Mouse (Mus musculus): ENCODE data around the gene Cyp2f2.

Gene Cyp2f2

DNA sequence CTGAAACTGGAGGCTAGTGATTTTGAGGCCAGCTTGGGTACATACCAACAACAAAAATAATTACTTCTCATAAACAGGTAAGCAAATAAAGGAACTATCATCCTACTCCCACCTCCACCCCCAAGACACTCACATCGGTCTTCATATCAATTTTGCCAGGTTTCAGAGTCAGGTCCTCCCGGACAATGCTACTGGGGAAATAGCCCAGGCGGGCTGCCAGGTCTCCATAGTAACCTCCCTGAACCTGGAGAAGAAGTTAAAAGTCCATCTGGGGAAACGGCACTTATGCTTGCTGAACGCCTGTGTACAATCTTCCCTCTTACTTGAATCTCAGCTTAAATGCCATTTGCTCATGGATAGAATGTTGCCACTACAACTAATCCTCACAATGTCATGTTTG is 60.3 kb downstream of the Cyp2f2 start:
- no peak for DNase-seq

DNA sequence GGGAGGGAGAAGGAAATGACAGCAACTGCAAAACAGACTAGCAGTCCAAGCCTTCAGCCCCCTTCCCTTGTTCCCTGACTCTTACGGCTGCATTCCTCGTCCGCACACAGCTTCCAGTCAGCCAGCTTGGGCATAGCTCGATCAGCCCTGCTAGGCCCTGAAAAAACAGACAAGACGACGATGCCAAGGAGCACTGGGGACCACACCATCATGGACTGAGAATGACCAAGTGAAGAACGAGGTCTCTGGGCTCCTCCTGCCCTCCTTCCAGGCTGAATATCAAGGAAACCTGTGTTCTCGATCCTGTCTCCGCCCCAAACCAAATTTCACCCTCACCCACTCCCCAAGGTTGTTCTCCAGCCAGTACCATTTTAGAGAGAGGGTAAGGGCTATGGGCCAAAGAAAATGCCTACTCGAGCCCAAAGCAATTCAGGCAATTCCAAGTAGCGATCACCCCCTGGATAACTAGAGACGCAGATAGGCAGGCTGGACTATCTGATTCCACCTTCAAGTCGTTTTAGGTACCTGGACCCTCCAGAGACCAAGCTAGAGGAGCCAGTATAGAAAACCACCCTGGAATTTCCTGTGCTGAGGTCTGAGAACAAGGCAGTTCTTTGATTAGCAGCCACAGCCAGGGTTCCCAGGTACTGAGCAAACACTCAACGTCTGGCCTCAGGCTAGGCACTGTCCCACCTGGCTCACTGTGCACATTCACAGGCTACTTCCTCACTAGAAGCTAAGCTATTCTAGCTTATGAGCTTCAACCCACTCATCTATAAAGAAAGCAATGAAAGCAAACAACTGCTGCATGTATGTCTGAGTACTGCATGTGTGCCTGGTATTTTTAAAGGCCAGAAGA is 61.4 kb downstream of the Cyp2f2 start, which contains the start of the genes Gm21983 and Mia:
Gene Gm21983, minus strand, starts transcription at position 250 of the 859 bp plus-strand sequence.
Gene Mia, minus strand, starts transcription at position 321 of the 859 bp plus-strand sequence.
- no peak for DNase-seq

DNA sequence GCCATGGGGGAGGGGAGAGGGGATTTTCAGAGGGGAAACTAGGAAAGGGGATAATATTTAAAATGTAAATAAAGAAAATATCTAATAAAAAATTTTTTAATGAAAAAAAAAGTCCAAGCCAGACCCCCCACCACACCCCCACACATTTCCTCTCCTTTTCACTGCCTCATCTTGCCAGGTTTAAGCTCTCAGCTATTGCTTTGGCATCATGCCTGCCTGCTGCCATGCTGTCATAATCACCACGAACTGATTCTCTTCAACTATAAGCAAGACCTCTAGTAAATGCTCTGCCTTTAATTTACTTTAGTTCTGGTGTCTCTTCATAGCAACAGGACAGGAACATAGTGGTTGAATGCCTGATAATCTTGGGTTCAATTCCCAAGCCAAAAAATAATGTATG is 62.8 kb downstream of the Cyp2f2 start:
- no peak for DNase-seq

Data from cerebellum, adult 18-20 months (tissue).